Mouse (Mus musculus) hindbrain, embryonic 11.5 days (tissue): ENCODE data around the gene Chchd3. TPM values are rescaled to one million over a fixed set of nuclear protein-coding genes. Genes with fewer than 3 reads are reported as not detected.

Source experiments
- ATAC-seq: fragments of 200-750 bp; cut with Nextera tagmentation; 2 replicates; pipeline ENCODE4 v1.8.0; 2017; ENCODE audit warnings: mild to moderate bottlenecking, moderate TSS enrichment, moderate library complexity; ENCODE audit not compliant: low FRiP score
- DNase-seq: peaks from one replicate; pipeline ENCODE4 v3.0.0-alpha.2; 2015; ENCODE audit warnings: low spot score
- H3K27ac ChIP-seq: fragments of 300-500 bp; sonication (generic); 2 replicates; pipeline ENCODE4 v1.5.1; 2014; ENCODE audit warnings: mild to moderate bottlenecking, low read depth, low read length
- H3K27me3 ChIP-seq: fragments of 300-500 bp; sonication (generic); 2 replicates; pipeline ENCODE4 v1.6.1; 2014; ENCODE audit warnings: mild to moderate bottlenecking, low read length, moderate library complexity, mixed read lengths; ENCODE audit not compliant: control insufficient read depth, insufficient read depth
- H3K36me3 ChIP-seq: fragments of 300-500 bp; sonication (generic); 2 replicates; pipeline ENCODE4 v1.6.1; 2014; ENCODE audit warnings: mild to moderate bottlenecking, low read length, moderate library complexity, mixed read lengths; ENCODE audit not compliant: control insufficient read depth, insufficient read depth
- H3K4me1 ChIP-seq: fragments of 300-500 bp; sonication (generic); replicated peaks from 2 replicates; pipeline ENCODE4 v1.6.1; 2014; ENCODE audit warnings: low read length, mixed read lengths; ENCODE audit not compliant: control insufficient read depth, insufficient read depth
- H3K4me2 ChIP-seq: fragments of 300-500 bp; sonication (generic); replicated peaks from 2 replicates; pipeline ENCODE4 v1.6.1; 2014; ENCODE audit warnings: mild to moderate bottlenecking, low read depth, low read length
- H3K4me3 ChIP-seq: fragments of 300-500 bp; sonication (generic); 2 replicates; pipeline ENCODE4 v1.5.1; 2014; ENCODE audit warnings: low read depth, low read length
- H3K9ac ChIP-seq: fragments of 300-500 bp; sonication (generic); 2 replicates; pipeline ENCODE4 v1.6.1; 2014; ENCODE audit warnings: low read depth, low read length
- H3K9me3 ChIP-seq: fragments of 300-500 bp; sonication (generic); 2 replicates; pipeline ENCODE4 v1.6.1; 2016; ENCODE audit warnings: low read length; ENCODE audit not compliant: control insufficient read depth
- WGBS: fragments of 180-500 bp; shearing (Covaris S2); extraction: QIAGEN DNeasy Blood & Tissue Kit; methylation state at CpG from one replicate; pipeline ENCODE4 v1.1.7; 2014; 5-methylcytosine and 5-hydroxymethylcytosine counted together
- polyA plus RNA-seq: library from polyadenylated mRNA; unstranded; fragments of >200 nt; fragmentation: Nextera tagmentation; extraction: Ambion mirVana; gene quantifications from 2 replicates; pipeline ENCODE4 v1.2.1, GENCODE M21; 2014

Gene Chchd3
- polyA plus RNA-seq, 1 experiment from 2014 or later: 141 TPM

- H3K4me3 ChIP-seq: no peak overlapping the region
- no peaks in the 10 kb centered on the region for H3K27me3 ChIP-seq
- no peaks in the 10 kb centered on the region for H3K36me3 ChIP-seq
- H3K27ac ChIP-seq: no peak overlapping the region
- no peak overlapping the region for H3K9ac ChIP-seq
- ATAC-seq (no peak), DNase-seq (no peak)
- WGBS: 97% methylated on average over 1 of the region's 1 CpGs
- no peaks in the 10 kb centered on the region for H3K9me3 ChIP-seq
- no peak overlapping the region for H3K4me2 ChIP-seq
- no peaks in the 10 kb centered on the region for H3K4me1 ChIP-seq
Observed at GRCm38 (mm10) chr6:33032543-33032942, 27.5 kb downstream of the Chchd3 start.

- H3K4me3 ChIP-seq: no peak overlapping the region
- no peak overlapping the region for H3K9ac ChIP-seq
- no peaks in the 10 kb centered on the region for H3K27me3 ChIP-seq
- H3K9me3 ChIP-seq: no peaks in the 10 kb centered on the region
- DNase-seq (no peak), ATAC-seq (no peak)
- no peaks in the 10 kb centered on the region for H3K36me3 ChIP-seq
- H3K4me2 ChIP-seq: no peak overlapping the region
- H3K4me1 ChIP-seq: no peaks in the 10 kb centered on the region
- WGBS: 79% methylated on average over 2 of the region's 2 CpGs
- no peak overlapping the region for H3K27ac ChIP-seq
Observed at GRCm38 (mm10) chr6:33031631-33032030, 28.4 kb downstream of the Chchd3 start.

- Histone ChIP-seq H3K9me3 (no peaks in the 10 kb centered on the region), H3K27me3 (no peaks in the 10 kb centered on the region), H3K4me1 (no peaks in the 10 kb centered on the region), H3K4me3 (no peak overlapping the region), H3K36me3 (no peaks in the 10 kb centered on the region), H3K4me2 (no peak overlapping the region), H3K9ac (no peak overlapping the region), H3K27ac (no peak overlapping the region)
- WGBS: 94% methylated on average over 6 of the region's 6 CpGs
- no peak for ATAC-seq
- DNase-seq: no peak
Observed at GRCm38 (mm10) chr6:33028296-33028695, 31.8 kb downstream of the Chchd3 start.

GRCm38 (mm10) chr6:33025041-33025440, 35.0 kb downstream of the Chchd3 start:
- Histone ChIP-seq H3K27ac (no peak overlapping the region), H3K9ac (no peak overlapping the region), H3K9me3 (no peaks in the 10 kb centered on the region), H3K4me2 (no peak overlapping the region), H3K4me1 (no peaks in the 10 kb centered on the region), H3K4me3 (no peak overlapping the region), H3K27me3 (no peaks in the 10 kb centered on the region), H3K36me3 (no peaks in the 10 kb centered on the region)
- no peak for DNase-seq
- no peak for ATAC-seq
- 96% methylated on average over 2 of the region's 2 CpGs for WGBS

- WGBS: 78% methylated on average over 3 of the region's 3 CpGs
- H3K27ac ChIP-seq: no peak overlapping the region
- H3K4me2 ChIP-seq: no peak overlapping the region
- H3K9ac ChIP-seq: no peak overlapping the region
- H3K4me3 ChIP-seq: no peak overlapping the region
- DNase-seq: no peak
- H3K4me1 ChIP-seq: no peaks in the 10 kb centered on the region
- ATAC-seq: no peak
- H3K27me3 ChIP-seq: no peaks in the 10 kb centered on the region
- H3K9me3 ChIP-seq: no peaks in the 10 kb centered on the region
- H3K36me3 ChIP-seq: no peaks in the 10 kb centered on the region
Observed at GRCm38 (mm10) chr6:33004607-33005006, 55.5 kb downstream of the Chchd3 start.

GRCm38 (mm10) chr6:33002988-33003387, 57.1 kb downstream of the Chchd3 start:
- WGBS: 89% methylated on average over 1 of the region's 1 CpGs
- DNase-seq: no peak
- no peak overlapping the region for H3K4me3 ChIP-seq
- ATAC-seq: no peak
- H3K27ac ChIP-seq: no peak overlapping the region
- H3K9me3 ChIP-seq: no peaks in the 10 kb centered on the region
- H3K36me3 ChIP-seq: no peaks in the 10 kb centered on the region
- H3K9ac ChIP-seq: no peak overlapping the region
- no peaks in the 10 kb centered on the region for H3K4me1 ChIP-seq
- H3K4me2 ChIP-seq: no peak overlapping the region
- H3K27me3 ChIP-seq: no peaks in the 10 kb centered on the region

- 93% methylated on average over 15 of the region's 15 CpGs for WGBS
- Histone ChIP-seq H3K4me2 (no peak overlapping the region), H3K9ac (no peak overlapping the region), H3K4me1 (no peaks in the 10 kb centered on the region), H3K36me3 (no peaks in the 10 kb centered on the region), H3K9me3 (no peaks in the 10 kb centered on the region), H3K4me3 (no peak overlapping the region), H3K27me3 (no peaks in the 10 kb centered on the region), H3K27ac (no peak overlapping the region)
- no peak for DNase-seq
- ATAC-seq: no peak
Observed at GRCm38 (mm10) chr6:33001271-33001670, 58.8 kb downstream of the Chchd3 start.

- H3K27me3 ChIP-seq: no peaks in the 10 kb centered on the region
Observed at GRCm38 (mm10) chr6:32996597-32996996, 63.5 kb downstream of the Chchd3 start.

GRCm38 (mm10) chr6:32993847-32994246, 66.2 kb downstream of the Chchd3 start:
- DNase-seq (no peak), ATAC-seq (no peak)
- no peak overlapping the region for H3K9ac ChIP-seq
- H3K27me3 ChIP-seq: no peaks in the 10 kb centered on the region
- no peak overlapping the region for H3K4me3 ChIP-seq
- H3K4me1 ChIP-seq: no peaks in the 10 kb centered on the region
- no peak overlapping the region for H3K4me2 ChIP-seq
- H3K9me3 ChIP-seq: no peaks in the 10 kb centered on the region
- 86% methylated on average over 1 of the region's 1 CpGs for WGBS
- no peak overlapping the region for H3K27ac ChIP-seq
- no peaks in the 10 kb centered on the region for H3K36me3 ChIP-seq

More at GRCm38 (mm10) chr6:32996597-32996996, 63.5 kb downstream of the Chchd3 start:
- WGBS: 84% methylated on average over 1 of the region's 1 CpGs
- Histone ChIP-seq H3K9me3 (no peaks in the 10 kb centered on the region), H3K4me2 (no peak overlapping the region), H3K4me3 (no peak overlapping the region), H3K36me3 (no peaks in the 10 kb centered on the region), H3K27ac (no peak overlapping the region), H3K4me1 (no peaks in the 10 kb centered on the region), H3K9ac (no peak overlapping the region)
- ATAC-seq (no peak), DNase-seq (no peak)
